Mouse (Mus musculus): ENCODE data around the gene Idi1. TPM values are rescaled to one million over a fixed set of nuclear protein-coding genes. Genes with fewer than 3 reads are reported as not detected.
A peak's percentile ranks its signal among the peaks of the same experiment; 100 is the strongest.
"Not testable (repeated sequence)": the region's sequence is repeated elsewhere in the genome, so short reads cannot be mapped to it uniquely, and the experiment has no call there.

The Idi1 gene
- 67.9 and 73.0 TPM in 2 replicates for polyA plus RNA-seq (2015; fragmentation: Nextera tagmentation; extraction: Ambion mirVana)

DNA sequence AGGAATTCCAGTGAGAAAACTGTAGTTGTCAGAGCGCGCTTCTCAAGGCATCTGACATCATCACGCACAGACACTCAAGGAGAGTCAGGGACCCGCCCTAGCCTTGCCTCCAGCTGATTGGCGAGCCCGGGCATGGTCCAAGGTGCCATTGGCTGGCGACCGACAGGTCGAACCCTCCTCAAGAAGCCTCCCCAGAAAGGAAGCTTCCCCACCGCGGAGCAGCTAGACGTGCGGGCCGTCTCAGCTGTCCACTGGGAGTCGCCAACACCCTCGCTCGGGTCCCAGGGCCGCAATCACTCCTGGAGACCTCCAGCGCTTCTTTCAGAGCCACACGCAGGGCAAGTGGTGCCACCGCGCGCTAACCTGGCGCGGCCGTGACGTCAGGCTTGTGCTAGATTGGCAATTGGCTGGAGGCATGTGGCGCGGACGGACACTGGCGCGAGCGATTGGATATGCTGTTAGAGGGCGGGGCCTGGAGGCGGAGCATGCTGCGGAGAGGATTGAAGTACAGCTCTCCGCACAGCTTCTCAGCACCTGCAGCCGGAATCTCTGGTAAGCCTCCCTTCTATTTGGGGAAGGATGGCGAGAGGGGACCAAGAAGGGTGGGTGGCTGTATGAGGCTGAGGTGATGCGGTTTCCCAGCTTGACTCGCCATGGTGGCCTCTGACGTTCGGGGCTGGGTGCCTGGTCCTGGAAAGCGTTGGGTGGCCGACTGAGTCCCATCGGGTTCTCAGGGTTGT lies at the start of gene Idi1:
Gene Idi1, plus strand, starts transcription at position 57 of the 740 bp plus-strand sequence.
- Histone ChIP-seq H3K36me3 (peaks cover 17% of the 10 kb centered on the region), H3K27me3 (no peaks in the 10 kb centered on the region), H3K4me3 (peak within 1 kb of the TSS; percentile 62), H3K9me3 (no peaks in the 10 kb centered on the region), H3K9ac (peak within 1 kb of the TSS; percentile 63), H3K27ac (peak within 1 kb of the TSS; percentile 92), H3K4me1 (0 out of 2 replicates have a peak, but pooled peaks cover 6% of the 10 kb centered on the region), H3K4me2 (peak within 1 kb of the TSS; percentile 67)
- WGBS: under 1% methylated on average over 46 of the region's 46 CpGs
- ATAC-seq (ENCODE audit: borderline replicate concordance, extremely low read depth, low FRiP score, low TSS enrichment): peak; percentile 100

DNA sequence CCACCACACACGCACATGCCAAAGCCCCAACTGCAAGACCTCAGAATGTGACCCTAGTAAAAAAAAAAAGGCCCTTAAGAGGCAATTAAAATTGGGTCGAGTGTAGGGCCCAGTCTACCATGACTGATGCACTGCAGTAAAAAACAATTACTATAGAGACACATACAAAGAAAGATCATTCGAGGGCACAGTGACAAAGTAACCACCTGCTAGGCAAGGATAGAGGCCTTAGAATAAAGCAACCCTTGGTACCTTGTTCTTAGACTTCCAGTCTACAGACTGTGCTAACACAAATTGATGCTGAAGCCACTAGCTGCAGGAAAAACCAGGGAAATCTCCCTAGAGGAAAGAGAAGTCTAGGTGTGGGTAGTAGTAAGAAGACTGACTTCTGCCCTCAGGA lies 46.9 kb upstream of the Idi1 start:
- H3K9me3 ChIP-seq: no peaks in the 10 kb centered on the region
- no peak overlapping the region for H3K4me3 ChIP-seq
- H3K27ac ChIP-seq: no peak overlapping the region
- ATAC-seq (ENCODE audit: borderline replicate concordance, extremely low read depth, low FRiP score, low TSS enrichment): no peak
- no peaks in the 10 kb centered on the region for H3K27me3 ChIP-seq
- H3K9ac ChIP-seq: no peak overlapping the region
- H3K4me1 ChIP-seq: no peaks in the 10 kb centered on the region
- no peak overlapping the region for H3K4me2 ChIP-seq
- peaks cover 70% of the 10 kb centered on the region for H3K36me3 ChIP-seq
- WGBS: 76% methylated on average over 3 of the region's 3 CpGs

DNA sequence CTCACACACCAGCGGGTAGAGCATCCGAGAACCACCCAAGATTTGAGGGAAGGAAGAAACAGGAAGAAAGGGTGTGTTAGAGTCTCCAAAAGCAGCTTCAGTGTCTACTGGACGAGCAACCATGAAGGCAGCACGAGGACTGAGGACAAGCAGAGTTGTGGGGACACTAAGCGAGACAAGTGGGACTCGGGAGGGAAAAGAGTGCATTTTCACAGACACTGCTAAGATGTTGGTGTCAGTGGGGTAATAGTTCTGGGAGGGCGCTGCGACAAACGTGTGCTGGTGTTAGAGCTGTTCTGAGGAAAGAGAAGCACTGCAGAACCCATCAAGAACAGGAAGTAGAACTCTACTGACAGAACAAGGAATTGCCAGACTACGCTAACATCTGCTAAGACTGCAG lies 46.2 kb upstream of the Idi1 start:
- Histone ChIP-seq H3K9me3 (no peaks in the 10 kb centered on the region), H3K4me1 (no peaks in the 10 kb centered on the region), H3K27ac (peak overlapping the region; percentile 78), H3K4me2 (no peak overlapping the region), H3K9ac (no peak overlapping the region), H3K36me3 (peaks cover 69% of the 10 kb centered on the region), H3K27me3 (no peaks in the 10 kb centered on the region), H3K4me3 (no peak overlapping the region)
- ATAC-seq (ENCODE audit: borderline replicate concordance, extremely low read depth, low FRiP score, low TSS enrichment): no peak
- WGBS: 86% methylated on average over 10 of the region's 10 CpGs

DNA sequence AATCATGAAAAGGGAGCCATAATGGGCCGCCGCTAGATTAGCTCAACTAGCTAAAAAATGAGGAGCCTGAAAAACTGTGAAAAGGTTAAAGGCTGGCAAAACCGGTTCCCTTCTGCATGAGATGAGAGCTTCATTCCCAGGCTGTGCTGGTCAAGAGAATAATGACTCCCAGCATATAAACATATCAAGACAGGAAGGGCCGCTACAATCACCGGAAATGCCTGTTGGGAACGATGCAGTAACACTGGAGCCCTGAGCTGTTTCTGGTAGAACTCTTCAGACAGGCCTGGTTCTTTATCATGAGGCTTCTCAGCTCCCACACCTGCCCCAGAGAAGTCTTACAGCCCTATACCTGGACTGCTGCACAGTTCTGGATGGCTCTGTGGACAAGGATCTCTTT lies 45.4 kb upstream of the Idi1 start:
- Histone ChIP-seq H3K9me3 (no peaks in the 10 kb centered on the region), H3K27ac (peak overlapping the region; percentile 78), H3K4me2 (no peak overlapping the region), H3K36me3 (peaks cover 61% of the 10 kb centered on the region), H3K4me1 (no peaks in the 10 kb centered on the region), H3K9ac (no peak overlapping the region), H3K4me3 (no peak overlapping the region), H3K27me3 (no peaks in the 10 kb centered on the region)
- WGBS: 61% methylated on average over 6 of the region's 6 CpGs
- no peak for ATAC-seq (ENCODE audit: borderline replicate concordance, extremely low read depth, low FRiP score, low TSS enrichment)

DNA sequence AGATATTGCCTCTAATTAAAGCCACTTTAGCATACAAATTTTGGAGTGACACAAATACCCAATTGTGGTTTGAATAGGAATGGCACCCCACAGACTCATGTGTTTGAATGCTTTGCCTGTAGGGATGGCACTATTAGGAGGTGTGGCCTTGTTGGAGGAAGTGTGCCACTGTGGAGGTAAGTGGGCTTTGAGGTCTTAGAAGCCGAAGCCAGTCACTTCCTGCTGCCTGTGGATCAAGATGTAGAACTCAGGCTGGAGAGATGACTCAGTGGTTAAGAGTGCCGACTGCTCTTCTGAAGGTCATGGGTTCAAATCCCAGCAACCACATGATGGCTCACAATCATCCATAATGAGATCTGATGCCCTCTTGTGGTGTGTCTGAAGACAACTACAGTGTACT lies 44.4 kb upstream of the Idi1 start:
- Histone ChIP-seq H3K36me3 (peaks cover 52% of the 10 kb centered on the region), H3K27ac (peak overlapping the region; percentile 63; the same call in 1 of the 2 replicates), H3K9me3 (no peaks in the 10 kb centered on the region), H3K4me3 (no peak overlapping the region), H3K27me3 (no peaks in the 10 kb centered on the region), H3K4me2 (no peak overlapping the region), H3K9ac (no peak overlapping the region), H3K4me1 (no peaks in the 10 kb centered on the region)
- WGBS: 64% methylated on average over 2 of the region's 2 CpGs
- no peak for ATAC-seq (ENCODE audit: borderline replicate concordance, extremely low read depth, low FRiP score, low TSS enrichment)

DNA sequence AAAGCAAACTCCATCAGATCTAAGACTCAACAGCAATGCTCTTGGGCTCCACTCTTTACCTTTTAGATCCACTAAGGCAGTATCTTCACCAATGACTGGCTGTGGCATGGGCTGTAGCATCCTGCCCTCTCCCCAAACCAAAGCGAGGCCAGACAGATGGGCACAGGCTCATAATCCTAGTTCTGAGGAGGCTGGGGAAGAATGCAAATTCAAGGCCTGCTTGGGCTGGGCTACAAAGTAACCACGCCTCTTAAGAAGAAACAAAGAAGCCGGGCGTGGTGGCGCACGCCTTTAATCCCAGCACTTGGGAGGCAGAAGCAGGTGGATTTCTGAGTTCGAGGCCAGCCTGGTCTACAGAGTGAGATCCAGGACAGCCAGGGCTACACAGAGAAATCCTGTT lies 43.5 kb upstream of the Idi1 start:
- not testable (repeated sequence) for H3K4me1 ChIP-seq; ATAC-seq (ENCODE audit: borderline replicate concordance, extremely low read depth, low FRiP score, low TSS enrichment); H3K4me2 ChIP-seq; H3K27ac ChIP-seq; H3K9ac ChIP-seq; H3K4me3 ChIP-seq; H3K27me3 ChIP-seq; H3K9me3 ChIP-seq
- 90% methylated on average over 7 of the region's 7 CpGs for WGBS
- peaks cover 55% of the 10 kb centered on the region for H3K36me3 ChIP-seq

DNA sequence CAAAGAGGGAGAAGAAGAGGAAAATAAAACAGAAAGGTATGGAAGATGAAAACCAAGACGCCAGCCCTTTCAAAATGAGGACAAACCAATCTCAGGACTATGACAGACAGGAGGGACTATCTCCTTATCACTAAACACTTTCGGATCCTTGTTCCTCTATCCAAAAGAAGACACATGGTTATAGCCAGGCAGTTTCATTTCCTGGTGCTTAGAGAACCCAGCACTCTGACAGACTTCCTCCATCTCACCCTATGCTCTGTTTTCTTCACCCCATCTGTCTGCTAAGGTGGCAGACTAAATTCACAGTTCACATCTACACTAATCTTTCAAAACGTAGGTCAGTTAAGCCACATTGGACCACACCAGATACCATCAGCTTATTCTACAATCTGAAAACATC lies 43.0 kb upstream of the Idi1 start:
- H3K9me3 ChIP-seq: no peaks in the 10 kb centered on the region
- H3K4me3 ChIP-seq: no peak overlapping the region
- no peaks in the 10 kb centered on the region for H3K4me1 ChIP-seq
- H3K27me3 ChIP-seq: no peaks in the 10 kb centered on the region
- 90% methylated on average over 3 of the region's 3 CpGs for WGBS
- H3K4me2 ChIP-seq: no peak overlapping the region
- no peak for ATAC-seq (ENCODE audit: borderline replicate concordance, extremely low read depth, low FRiP score, low TSS enrichment)
- H3K27ac ChIP-seq: no peak overlapping the region
- H3K36me3 ChIP-seq: peaks cover 59% of the 10 kb centered on the region
- no peak overlapping the region for H3K9ac ChIP-seq

DNA sequence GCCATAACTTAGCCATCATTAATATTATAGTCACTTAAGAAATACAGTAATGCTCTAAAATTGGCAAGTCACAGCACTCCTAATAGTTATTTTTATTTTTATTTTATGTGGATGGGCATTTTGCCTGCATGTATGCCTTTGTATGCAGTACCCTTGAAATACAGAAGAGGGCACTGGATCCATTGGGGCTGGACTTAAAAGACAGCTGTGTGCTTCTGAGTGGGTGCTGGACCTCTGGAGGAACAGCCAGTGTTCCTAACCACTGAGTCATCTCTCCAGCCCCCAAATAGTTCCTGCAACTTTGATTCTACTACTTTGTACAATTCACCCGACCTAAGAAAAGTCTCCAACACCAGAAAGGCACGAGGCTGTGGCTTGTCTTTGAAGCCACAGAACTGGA lies 37.6 kb upstream of the Idi1 start:
- Histone ChIP-seq H3K9ac (no peak overlapping the region), H3K27ac (no peak overlapping the region), H3K4me2 (no peak overlapping the region), H3K27me3 (no peaks in the 10 kb centered on the region), H3K4me1 (no peaks in the 10 kb centered on the region), H3K9me3 (no peaks in the 10 kb centered on the region), H3K36me3 (peaks cover 40% of the 10 kb centered on the region), H3K4me3 (no peak overlapping the region)
- 58% methylated on average over 2 of the region's 2 CpGs for WGBS
- ATAC-seq (ENCODE audit: borderline replicate concordance, extremely low read depth, low FRiP score, low TSS enrichment): no peak

DNA sequence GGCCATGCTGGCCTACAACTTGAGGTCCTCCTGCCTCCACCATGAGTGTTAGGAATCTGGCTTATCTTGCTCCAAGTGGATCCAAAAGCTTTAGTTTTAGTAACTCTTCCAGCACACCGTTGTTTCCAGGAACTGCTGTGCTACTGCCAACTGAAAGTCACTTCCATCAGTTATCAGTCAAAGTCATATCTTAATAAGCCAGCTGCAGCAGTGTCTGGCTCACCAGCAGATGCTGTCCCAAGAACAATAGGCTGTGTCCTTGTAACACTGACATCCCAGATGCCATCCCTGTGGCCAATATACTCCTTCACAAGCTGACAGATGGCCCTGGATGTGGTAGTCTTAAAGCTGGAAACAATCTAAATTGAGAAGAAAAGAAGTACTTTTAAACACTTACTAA lies 36.0 kb upstream of the Idi1 start:
- no peak for ATAC-seq (ENCODE audit: borderline replicate concordance, extremely low read depth, low FRiP score, low TSS enrichment)
- no peaks in the 10 kb centered on the region for H3K9me3 ChIP-seq
- H3K36me3 ChIP-seq: peaks cover 40% of the 10 kb centered on the region
- WGBS: 43% methylated on average over 1 of the region's 1 CpGs
- H3K27ac ChIP-seq: 0 out of 2 replicates have a peak overlapping the region, but pooled peaks have one; percentile 21
- no peak overlapping the region for H3K4me3 ChIP-seq
- no peaks in the 10 kb centered on the region for H3K27me3 ChIP-seq
- no peaks in the 10 kb centered on the region for H3K4me1 ChIP-seq
- no peak overlapping the region for H3K9ac ChIP-seq
- H3K4me2 ChIP-seq: no peak overlapping the region

DNA sequence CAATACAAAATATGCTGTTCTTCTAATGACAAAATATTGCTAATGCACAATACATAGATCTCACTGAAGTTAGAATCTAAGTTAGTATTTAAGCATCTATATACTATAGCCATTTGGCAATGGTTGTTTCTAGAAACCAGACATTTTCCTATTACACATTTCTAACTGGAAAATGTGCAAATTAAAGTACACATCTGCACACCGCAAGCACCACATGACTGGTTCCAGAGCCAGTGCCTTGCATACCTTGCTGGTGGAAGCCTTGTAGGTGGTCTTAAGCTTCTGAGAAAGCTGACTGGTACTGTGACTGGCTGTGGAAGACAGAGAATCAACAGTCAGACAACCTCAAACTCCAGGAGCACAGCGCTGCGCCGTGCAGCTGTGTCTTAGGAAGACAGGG lies 31.9 kb upstream of the Idi1 start:
- ATAC-seq (ENCODE audit: borderline replicate concordance, extremely low read depth, low FRiP score, low TSS enrichment): no peak

DNA sequence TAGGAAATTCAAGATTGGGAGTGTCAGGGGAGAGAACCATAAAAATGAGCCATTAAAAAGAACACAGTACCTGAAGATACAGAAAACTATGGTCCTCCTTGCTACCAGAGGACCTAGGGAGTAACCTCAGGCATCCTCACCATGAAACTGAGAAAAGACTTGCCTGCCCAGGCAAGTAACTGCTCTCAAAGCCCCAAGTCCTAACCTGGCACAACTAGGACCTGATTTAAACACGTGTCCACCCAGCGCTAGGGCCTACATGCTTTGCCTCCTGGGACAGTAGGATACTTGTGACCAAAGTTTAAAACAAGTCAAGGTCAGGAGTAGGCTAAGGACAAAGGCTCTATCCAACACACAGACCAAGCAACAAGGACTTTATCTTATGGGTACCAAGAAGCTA lies 30.5 kb upstream of the Idi1 start:
- ATAC-seq (ENCODE audit: borderline replicate concordance, extremely low read depth, low FRiP score, low TSS enrichment): no peak
- H3K9ac ChIP-seq: no peak overlapping the region
- H3K9me3 ChIP-seq: no peaks in the 10 kb centered on the region
- no peak overlapping the region for H3K4me2 ChIP-seq
- peaks cover 25% of the 10 kb centered on the region for H3K36me3 ChIP-seq
- no peaks in the 10 kb centered on the region for H3K4me1 ChIP-seq
- H3K27ac ChIP-seq: no peak overlapping the region
- H3K4me3 ChIP-seq: no peak overlapping the region
- no peaks in the 10 kb centered on the region for H3K27me3 ChIP-seq
- 91% methylated on average over 2 of the region's 2 CpGs for WGBS

More for the DNA sequence above, 31.9 kb upstream of the Idi1 start:
- WGBS: 97% methylated on average over 4 of the region's 4 CpGs
- Histone ChIP-seq H3K4me1 (no peaks in the 10 kb centered on the region), H3K27me3 (no peaks in the 10 kb centered on the region), H3K9ac (no peak overlapping the region), H3K4me2 (no peak overlapping the region), H3K9me3 (no peaks in the 10 kb centered on the region), H3K27ac (no peak overlapping the region), H3K36me3 (peaks cover 30% of the 10 kb centered on the region), H3K4me3 (no peak overlapping the region)

DNA sequence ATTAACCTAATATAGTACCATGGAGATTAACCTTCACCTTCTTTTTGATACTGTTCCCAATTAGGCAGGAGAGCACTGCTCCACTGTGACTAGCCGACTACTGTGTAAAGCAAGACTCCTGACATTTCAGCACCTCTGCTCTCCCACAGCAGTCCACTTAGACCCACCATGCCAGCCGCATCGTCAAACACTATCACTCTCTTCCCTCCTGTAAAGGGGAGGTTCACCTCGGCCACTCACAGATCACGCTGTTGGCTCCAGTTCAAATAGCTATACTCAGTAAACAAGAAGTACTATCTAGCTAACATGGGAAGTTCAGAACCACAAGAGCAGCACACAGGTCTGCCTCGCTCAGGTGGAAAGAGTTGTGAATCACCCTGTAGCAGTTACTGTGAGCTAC lies 26.8 kb upstream of the Idi1 start:
- no peaks in the 10 kb centered on the region for H3K9me3 ChIP-seq
- H3K4me3 ChIP-seq: no peak overlapping the region
- H3K4me2 ChIP-seq: no peak overlapping the region
- H3K27me3 ChIP-seq: no peaks in the 10 kb centered on the region
- H3K9ac ChIP-seq: no peak overlapping the region
- ATAC-seq (ENCODE audit: borderline replicate concordance, extremely low read depth, low FRiP score, low TSS enrichment): no peak
- no peaks in the 10 kb centered on the region for H3K4me1 ChIP-seq
- H3K36me3 ChIP-seq: peaks cover 24% of the 10 kb centered on the region
- WGBS: 77% methylated on average over 6 of the region's 6 CpGs
- no peak overlapping the region for H3K27ac ChIP-seq
